Mouse (Mus musculus) frontal cortex, postnatal 14 days (tissue): ENCODE results near the gene Pdcd6ip.
A peak's percentile ranks its signal among the peaks of the same experiment; 100 is the strongest.
"Not testable (repeated sequence)": the region's sequence is repeated elsewhere in the genome, so short reads cannot be mapped to it uniquely, and the experiment has no call there.

Source experiments
- DNase-seq, 2 experiments: peaks; one replicate each; pipeline ENCODE4 v3.0.0; 2022; ENCODE audit warnings: low spot score in 2 of 2

Pdcd6ip gene

DNA sequence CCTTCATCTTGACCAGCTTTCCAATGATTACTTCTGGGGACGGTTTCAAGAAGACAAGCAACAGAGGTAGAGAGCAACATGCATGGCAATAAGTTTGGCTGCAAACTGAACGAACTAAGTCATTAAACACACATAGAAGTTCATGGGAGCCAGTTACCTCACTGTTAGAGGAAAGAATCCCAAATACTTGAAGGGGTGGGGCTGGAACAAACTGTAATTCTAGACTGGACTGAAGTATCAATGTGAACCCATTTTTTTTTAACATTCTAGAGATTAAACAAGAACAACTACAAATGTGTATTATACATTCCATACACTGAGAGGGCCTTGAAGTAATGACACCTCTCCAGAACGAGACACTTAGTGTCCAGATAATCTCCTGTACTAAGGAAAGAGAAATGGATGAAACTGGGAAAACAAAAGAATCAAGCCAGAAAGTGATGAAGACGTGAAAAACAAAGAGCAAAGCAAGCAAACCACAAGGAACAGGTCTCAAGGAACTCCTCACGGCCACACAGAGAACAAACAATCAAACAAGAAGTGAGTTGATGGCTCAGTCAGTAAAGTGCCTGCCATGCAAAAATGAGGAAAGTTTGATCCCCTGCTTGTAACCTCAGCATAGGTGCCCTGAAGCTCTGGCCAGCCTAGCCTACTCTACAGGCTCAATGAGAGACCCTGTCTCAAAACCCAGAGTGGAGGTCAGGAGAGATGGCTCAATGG is 6.5 kb downstream of the Pdcd6ip start:
- DNase-seq: no peak

- no peak for DNase-seq
These were observed 20.6 kb downstream of the Pdcd6ip start for GRCm38 (mm10) chr9:113687461-113687860.

- DNase-seq: no peak
These were observed 34.3 kb downstream of the Pdcd6ip start for GRCm38 (mm10) chr9:113673721-113674120.

- DNase-seq: no peak
These were observed 35.7 kb downstream of the Pdcd6ip start for GRCm38 (mm10) chr9:113672352-113672751.

- no peak for DNase-seq
These were observed 37.3 kb downstream of the Pdcd6ip start for GRCm38 (mm10) chr9:113670857-113671106.

- DNase-seq: no peak
These were observed 37.8 kb downstream of the Pdcd6ip start for GRCm38 (mm10) chr9:113670105-113670856.

DNA sequence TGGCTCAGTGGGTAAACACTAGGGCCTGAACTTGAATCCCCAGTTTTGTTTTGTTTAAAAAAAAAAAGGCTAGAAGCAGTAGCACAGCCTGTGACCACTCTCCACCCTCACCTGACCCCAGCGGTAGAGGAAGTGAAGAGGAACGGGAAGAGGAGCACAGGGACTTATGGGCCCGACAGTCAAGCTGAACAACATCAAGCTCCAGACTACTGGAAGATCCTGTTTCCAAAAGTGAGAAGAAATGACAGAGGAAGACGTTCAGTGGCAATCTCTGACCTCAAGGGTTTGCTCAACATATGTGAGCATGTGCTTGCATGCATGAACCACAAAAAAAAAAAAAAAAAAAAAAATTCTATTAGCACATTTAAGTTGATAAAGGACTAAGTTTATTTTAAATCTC is 44.6 kb downstream of the Pdcd6ip start:
- DNase-seq: no peak

DNA sequence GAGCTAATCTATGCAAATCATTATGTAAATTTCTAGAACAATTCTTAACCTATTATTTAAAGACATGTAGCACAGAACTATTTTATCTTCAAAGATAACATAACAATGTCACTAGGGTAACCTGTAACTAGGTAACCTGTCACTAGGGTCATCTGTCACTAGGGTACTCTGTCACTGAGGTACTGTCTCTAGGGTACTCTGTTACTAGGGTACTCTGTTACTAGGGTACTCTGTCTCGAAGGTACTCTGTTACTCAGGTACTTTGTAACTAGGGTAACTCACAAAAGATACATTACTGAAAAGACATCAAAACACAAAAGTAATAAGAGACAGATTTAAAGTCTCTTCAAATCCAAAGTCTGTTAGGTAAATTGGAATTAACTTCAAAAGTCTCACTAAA is 50.2 kb downstream of the Pdcd6ip start:
- DNase-seq: no peak

DNA sequence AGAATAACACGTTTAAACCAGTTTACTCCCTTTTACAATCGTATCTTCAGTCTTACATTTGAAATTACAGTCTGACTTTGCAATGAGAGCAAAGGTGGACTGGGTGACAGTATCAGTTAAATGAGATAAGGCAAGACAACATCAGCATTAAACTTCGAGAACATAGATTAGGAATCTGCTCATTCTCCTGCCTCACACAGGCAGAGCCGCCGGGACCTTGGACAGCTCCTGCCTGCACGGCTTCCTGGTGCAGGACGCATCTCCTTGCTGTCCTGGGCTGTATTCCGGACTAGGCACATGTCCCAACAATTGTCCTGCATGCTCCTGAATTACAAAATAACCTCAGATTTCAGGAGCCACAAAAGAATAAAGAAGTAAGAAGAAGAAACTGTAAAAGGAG is 54.5 kb downstream of the Pdcd6ip start:
- no peak for DNase-seq

DNA sequence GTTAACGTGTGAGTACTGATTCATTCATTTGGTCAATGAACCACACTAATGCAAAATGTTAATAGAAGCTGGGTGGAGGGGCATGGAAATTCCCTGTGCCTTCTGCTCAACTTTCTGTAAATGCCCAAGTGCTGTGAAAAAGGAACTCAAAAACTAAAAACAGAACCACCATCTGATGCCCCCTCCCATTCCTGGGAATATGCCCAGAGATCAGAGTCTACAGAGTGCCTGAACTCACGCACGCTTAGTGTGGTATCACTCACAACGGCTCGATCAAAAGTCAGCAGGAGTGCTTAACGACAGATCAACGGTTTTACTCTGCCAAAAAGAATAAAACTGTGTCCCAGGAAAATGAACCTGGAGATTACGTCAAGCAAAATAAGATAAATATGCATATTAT is 57.3 kb downstream of the Pdcd6ip start:
- no peak for DNase-seq

GRCm38 (mm10) chr9:113649211-113649610 is 58.8 kb downstream of the Pdcd6ip start:
- DNase-seq: not testable (repeated sequence)

- DNase-seq: no peak
These were observed 62.3 kb downstream of the Pdcd6ip start for GRCm38 (mm10) chr9:113645837-113646169.

- DNase-seq: peak; percentile 61 to 80
These were observed 62.8 kb downstream of the Pdcd6ip start for GRCm38 (mm10) chr9:113645153-113645836.

DNA sequence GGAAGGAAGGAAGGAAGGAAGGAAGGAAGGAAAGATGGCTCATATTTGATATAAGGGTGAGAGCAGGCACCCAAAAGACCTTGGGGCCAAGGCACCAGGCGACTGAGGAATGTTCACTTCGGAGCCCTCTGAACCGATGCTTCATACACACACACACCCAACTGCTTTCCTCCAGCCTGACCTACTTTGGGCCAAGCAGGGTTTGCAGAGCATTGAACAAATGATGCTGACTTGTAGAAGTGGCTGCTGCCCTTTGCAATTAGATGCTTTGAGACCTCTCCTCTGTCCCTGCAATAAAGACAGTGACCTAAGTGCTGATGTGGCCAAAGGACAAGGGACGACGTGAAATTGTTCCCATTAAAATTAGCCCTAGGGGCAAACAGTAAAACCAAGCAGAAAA is 63.4 kb downstream of the Pdcd6ip start:
- no peak for DNase-seq

GRCm38 (mm10) chr9:113644076-113644475 is 64.0 kb downstream of the Pdcd6ip start:
- DNase-seq: no peak

- DNase-seq: no peak
These were observed 64.4 kb downstream of the Pdcd6ip start for GRCm38 (mm10) chr9:113643669-113644068.

GRCm38 (mm10) chr9:113634986-113635385 is 73.1 kb downstream of the Pdcd6ip start:
- DNase-seq: no peak

DNA sequence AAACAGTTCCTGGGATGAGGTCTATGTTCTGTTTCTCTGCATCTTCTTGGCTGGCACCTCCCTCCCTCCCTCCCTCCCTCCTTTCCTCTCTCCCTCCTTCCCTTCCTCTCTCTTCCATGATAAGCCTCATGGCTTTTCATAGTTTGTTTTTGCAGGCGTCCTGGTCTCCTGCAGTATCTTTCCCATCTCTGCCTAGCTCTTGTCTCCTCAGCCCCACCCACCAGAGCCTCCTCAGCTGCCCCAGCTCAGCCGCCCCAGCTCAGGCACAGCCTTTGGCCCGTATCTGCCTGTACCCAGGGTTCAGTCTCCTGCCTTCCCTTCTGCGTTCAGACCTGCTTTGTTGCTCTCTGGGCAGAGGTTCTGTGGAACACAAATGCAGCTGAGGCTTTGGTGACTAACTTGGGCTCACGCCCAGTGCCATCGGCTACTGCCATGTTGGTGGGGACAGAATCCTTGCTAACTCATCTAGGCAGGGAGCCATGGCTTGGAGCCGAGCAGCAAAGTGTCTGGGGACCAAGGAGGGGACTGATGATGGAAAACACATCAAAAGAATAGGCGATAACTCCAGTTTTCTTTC is 74.8 kb downstream of the Pdcd6ip start:
- no peak for DNase-seq

DNA sequence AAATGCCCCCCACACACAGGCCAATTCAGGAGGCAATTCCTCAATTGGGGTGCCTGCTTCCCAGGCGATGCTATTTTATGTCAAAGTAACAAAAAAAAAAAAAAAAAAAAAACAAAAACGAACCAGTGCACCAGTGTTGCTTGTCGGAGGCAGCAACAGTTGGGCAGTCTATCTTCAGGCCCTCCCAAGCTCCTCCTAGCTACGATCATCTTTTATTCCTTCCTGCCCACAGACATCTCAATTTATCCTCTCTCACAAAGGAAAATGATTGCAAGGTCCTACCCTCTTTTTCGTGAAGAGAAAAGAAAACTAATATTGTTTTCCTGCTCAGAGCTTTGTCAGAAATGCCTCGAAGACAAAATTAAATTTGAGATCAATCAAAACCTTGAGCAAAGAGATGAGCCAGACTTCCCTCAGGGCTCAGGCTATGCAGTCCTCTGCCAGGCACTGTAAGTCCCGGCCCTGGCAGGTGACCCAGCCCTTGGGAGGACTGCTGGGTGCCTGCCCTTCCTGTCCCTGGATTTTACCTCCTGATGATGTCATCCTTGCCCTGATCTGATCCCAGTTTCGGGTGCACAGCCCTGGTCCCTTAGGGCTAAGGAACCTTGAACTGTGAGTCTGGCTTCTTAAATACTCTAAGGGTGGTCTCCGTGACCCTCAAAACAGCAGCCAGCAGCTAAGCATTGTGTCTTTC is 75.6 kb downstream of the Pdcd6ip start:
- DNase-seq: no peak

DNA sequence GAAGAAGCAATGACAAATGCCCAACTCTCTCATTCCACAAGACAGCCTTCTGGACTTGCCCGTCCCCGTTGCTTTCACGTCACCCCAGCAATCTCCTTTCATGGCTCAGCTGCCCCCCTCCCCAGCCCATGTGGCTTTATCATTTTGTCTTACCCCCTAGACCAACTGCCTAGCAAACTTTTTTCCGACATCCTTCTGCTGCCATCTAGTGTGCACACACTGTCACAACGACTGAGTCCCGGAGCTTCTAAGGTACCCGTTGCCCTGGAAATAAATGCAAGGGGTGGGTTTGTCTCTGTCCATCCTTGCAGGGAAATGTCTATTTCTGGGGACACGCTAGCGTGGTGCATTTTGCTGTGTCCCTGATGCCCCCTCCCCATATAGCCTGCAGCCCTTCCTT is 78.4 kb downstream of the Pdcd6ip start:
- peak; percentile 68 to 82 for DNase-seq

- DNase-seq: no peak
These were observed 78.9 kb downstream of the Pdcd6ip start for GRCm38 (mm10) chr9:113629191-113629590.

GRCm38 (mm10) chr9:113628780-113629179 is 79.3 kb downstream of the Pdcd6ip start:
- DNase-seq: no peak
